In genomic region chr4:123225718-123226403, GRCm38 (mm10) we compare ENCODE assay signal across 8 mouse cellular contexts. TPM values are rescaled to one million over a fixed set of nuclear protein-coding genes. Genes with fewer than 3 reads are reported as not detected.
DNase-seq lines count a peak whose midpoint lies in the region; ATAC-seq lines count a peak whose summit lies in the region.

No protein-coding gene starts in this region.

- H3K9ac ChIP-seq in limb, embryonic 13.5 days: no peak overlapping the region
- no peak overlapping the region for H3K9ac ChIP-seq in forebrain, embryonic 16.5 days (replicated peaks; ENCODE audit: low read depth, low read length)

- no peaks in the 10 kb centered on the region for H3K36me3 ChIP-seq in limb, embryonic 13.5 days
- H3K36me3 ChIP-seq in limb, embryonic 10.5 days: no peaks in the 10 kb centered on the region
- H3K36me3 ChIP-seq in forebrain, embryonic 16.5 days (ENCODE audit: control insufficient read depth, insufficient read depth): no peaks in the 10 kb centered on the region

- 50% methylated on average over 10 of the region's 10 CpGs for whole genome bisulfite sequencing in limb, embryonic 13.5 days
- WGBS in limb, embryonic 10.5 days: 59% methylated on average over 10 of the region's 10 CpGs
- 79% methylated on average over 10 of the region's 10 CpGs for WGBS in forebrain, embryonic 16.5 days

- no peaks in the 10 kb centered on the region for H3K9me3 ChIP-seq in limb, embryonic 13.5 days
- H3K9me3 ChIP-seq in limb, embryonic 10.5 days (replicated peaks): no peaks in the 10 kb centered on the region
- H3K9me3 ChIP-seq in forebrain, embryonic 16.5 days (ENCODE audit: control insufficient read depth, low read length): no peaks in the 10 kb centered on the region

- no peak overlapping the region for H3K27ac ChIP-seq in limb, embryonic 13.5 days
- H3K27ac ChIP-seq in limb, embryonic 10.5 days: no peak overlapping the region
- H3K27ac ChIP-seq in forebrain, embryonic 16.5 days (ENCODE audit: low read length): no peak overlapping the region

- ATAC-seq in limb, embryonic 13.5 days (ENCODE audit: low FRiP score, low read depth): peak; percentile 74
- ATAC-seq in forebrain, embryonic 16.5 days: no peak

- no peak for DNase-seq in limb, embryonic 10.5 days (ENCODE audit: low spot score)
- DNase-seq in gastrocnemius, adult 8-10 months (ENCODE audit: low spot score in 2 of 2): peak; percentile 31 to 67
- peak; percentile 60 to 68 for DNase-seq in heart, postnatal 14 days
- DNase-seq in skeletal muscle tissue, adult 2 months (ENCODE audit: low read depth, low spot score): peak; percentile 80
- no peak for DNase-seq in Muller cell, postnatal 12 days (ENCODE audit: inconsistent ontology term)
- DNase-seq in cerebellum, adult 9-10 months: no peak

- peaks cover 31% of the 10 kb centered on the region for H3K4me1 ChIP-seq in limb, embryonic 13.5 days
- H3K4me1 ChIP-seq in limb, embryonic 10.5 days: peaks cover 33% of the 10 kb centered on the region
- H3K4me1 ChIP-seq in forebrain, embryonic 16.5 days (replicated peaks; ENCODE audit: control insufficient read depth, insufficient read depth, low read length): no peaks in the 10 kb centered on the region

- H3K27me3 ChIP-seq in limb, embryonic 13.5 days: peaks cover 23% of the 10 kb centered on the region
- peaks cover 29% of the 10 kb centered on the region for H3K27me3 ChIP-seq in limb, embryonic 10.5 days (ENCODE audit: low read depth, poor library complexity, severe bottlenecking)
- no peaks in the 10 kb centered on the region for H3K27me3 ChIP-seq in forebrain, embryonic 16.5 days (replicated peaks; ENCODE audit: control insufficient read depth, insufficient read depth, low read length)

- H3K4me2 ChIP-seq in limb, embryonic 13.5 days (replicated peaks): no peak overlapping the region
- no peak overlapping the region for H3K4me2 ChIP-seq in forebrain, embryonic 16.5 days (ENCODE audit: low read length)

- intact Hi-C loops in heart, postnatal 14 days (cut with DNase I): no loop called here

- H3K4me3 ChIP-seq in limb, embryonic 13.5 days: no peak overlapping the region
- H3K4me3 ChIP-seq in limb, embryonic 10.5 days: no peak overlapping the region
- no peak overlapping the region for H3K4me3 ChIP-seq in forebrain, embryonic 16.5 days (replicated peaks; ENCODE audit: low read length)

RNA-seq across cellular contexts. Expression of gene Heyl, which starts 7.5 kb away (rescaled TPM):
- polyA plus RNA-seq in limb, embryonic 13.5 days (2015; fragmentation: Nextera tagmentation; extraction: Ambion mirVana): 5.7 and 6.5 TPM in 2 replicates
- polyA plus RNA-seq in limb, embryonic 10.5 days (2016; fragmentation: Nextera tagmentation; extraction: Ambion mirVana): 1.8 and 2.2 TPM in 2 replicates
- total RNA-seq in gastrocnemius, adult 8-10 months (2022): 1 to 10 TPM; 2.9 to 4.7 (median 3.2) TPM
- 10 to 100 TPM; 21.4 to 21.6 TPM for total RNA-seq in heart, postnatal 14 days (2021)
- polyA plus RNA-seq in forebrain, embryonic 16.5 days (2015; fragmentation: Nextera tagmentation; extraction: Ambion mirVana): 4.5 and 5.3 TPM in 2 replicates

RNA-seq across cellular contexts. Expression of gene Nt5c1a, which starts 24.6 kb away (rescaled TPM):
- polyA plus RNA-seq in limb, embryonic 13.5 days (2015; fragmentation: Nextera tagmentation; extraction: Ambion mirVana): not detected in 2 replicates
- polyA plus RNA-seq in limb, embryonic 10.5 days (2016; fragmentation: Nextera tagmentation; extraction: Ambion mirVana): not detected in 2 replicates
- total RNA-seq in gastrocnemius, adult 8-10 months (2022): 10 to 100 TPM; 41.9 to 58.6 (median 47.2) TPM
- total RNA-seq in heart, postnatal 14 days (2021): 10 to 100 TPM; 37.2 to 47.6 TPM
- polyA plus RNA-seq in forebrain, embryonic 16.5 days (2015; fragmentation: Nextera tagmentation; extraction: Ambion mirVana): not detected in 2 replicates

RNA-seq across cellular contexts. Expression of gene Pabpc4, which starts 36.3 kb away (rescaled TPM):
- 43.9 and 45.8 TPM in 2 replicates for polyA plus RNA-seq in limb, embryonic 13.5 days (2015; fragmentation: Nextera tagmentation; extraction: Ambion mirVana)
- 54.1 and 64.4 TPM in 2 replicates for polyA plus RNA-seq in limb, embryonic 10.5 days (2016; fragmentation: Nextera tagmentation; extraction: Ambion mirVana)
- 100 to 1,000 TPM; 325 to 385 (median 343) TPM for total RNA-seq in gastrocnemius, adult 8-10 months (2022)
- total RNA-seq in heart, postnatal 14 days (2021): 100 to 1,000 TPM; 255 to 289 TPM
- 28.5 and 34.5 TPM in 2 replicates for polyA plus RNA-seq in forebrain, embryonic 16.5 days (2015; fragmentation: Nextera tagmentation; extraction: Ambion mirVana)

RNA-seq across cellular contexts. Expression of gene Hpcal4, which starts 42.8 kb away (rescaled TPM):
- polyA plus RNA-seq in limb, embryonic 13.5 days (2015; fragmentation: Nextera tagmentation; extraction: Ambion mirVana): 0.59 and 0.76 TPM in 2 replicates
- 0.28 and 0.48 TPM in 2 replicates for polyA plus RNA-seq in limb, embryonic 10.5 days (2016; fragmentation: Nextera tagmentation; extraction: Ambion mirVana)
- under 1 TPM in 1 of 4 experiments, not detected in 3; 0.36 TPM for total RNA-seq in gastrocnemius, adult 8-10 months (2022)
- total RNA-seq in heart, postnatal 14 days (2021): under 1 TPM; 0.07 to 0.26 TPM
- 30.6 and 55.7 TPM in 2 replicates for polyA plus RNA-seq in forebrain, embryonic 16.5 days (2015; fragmentation: Nextera tagmentation; extraction: Ambion mirVana)

Comparison
In these comparisons a context has a peak if more than half of its experiments do, and no peak if none do; other contexts are left out.
1. DNase-seq: peak in gastrocnemius, adult 8-10 months (2 of 2), heart, postnatal 14 days (2 of 2) and skeletal muscle tissue, adult 2 months (single experiment); none in limb, embryonic 10.5 days (single experiment), Muller cell, postnatal 12 days (single experiment) and cerebellum, adult 9-10 months (single experiment).